Mouse (Mus musculus): ENCODE measurements around the gene Ccl22.

Ccl22 gene

DNA sequence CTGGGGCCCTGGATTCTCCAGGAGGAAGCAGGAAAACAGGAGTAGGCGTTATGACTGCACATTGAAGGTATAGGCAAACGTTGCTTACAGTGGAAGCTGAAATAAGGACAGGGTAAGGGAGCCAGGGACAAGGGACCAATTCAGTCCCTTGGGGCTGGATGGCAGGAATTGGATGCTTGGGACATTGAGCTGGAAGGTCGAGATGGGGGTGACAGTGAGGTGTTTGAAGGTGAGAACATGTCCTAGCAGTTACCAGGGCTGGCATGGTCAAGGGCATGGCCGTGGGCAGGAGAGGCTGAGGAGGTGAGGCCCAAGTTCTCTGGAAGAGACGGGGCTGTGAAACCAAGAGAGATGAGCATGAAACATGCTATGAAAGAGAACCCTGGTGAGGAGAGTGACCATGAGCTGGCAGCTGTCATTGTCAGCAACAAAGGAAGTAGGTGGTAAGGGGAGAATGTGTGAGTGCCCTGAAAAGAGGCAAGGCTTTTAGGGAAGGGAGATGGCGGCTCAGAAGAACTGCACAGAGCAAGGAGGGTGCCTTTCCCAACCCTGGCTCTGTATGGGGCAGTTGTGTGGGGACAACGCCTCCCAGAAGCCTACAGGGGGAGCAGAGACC, 10.5 kb upstream of the Ccl22 start:
- no peak for DNase-seq (ENCODE audit: low spot score in 2 of 2)

DNA sequence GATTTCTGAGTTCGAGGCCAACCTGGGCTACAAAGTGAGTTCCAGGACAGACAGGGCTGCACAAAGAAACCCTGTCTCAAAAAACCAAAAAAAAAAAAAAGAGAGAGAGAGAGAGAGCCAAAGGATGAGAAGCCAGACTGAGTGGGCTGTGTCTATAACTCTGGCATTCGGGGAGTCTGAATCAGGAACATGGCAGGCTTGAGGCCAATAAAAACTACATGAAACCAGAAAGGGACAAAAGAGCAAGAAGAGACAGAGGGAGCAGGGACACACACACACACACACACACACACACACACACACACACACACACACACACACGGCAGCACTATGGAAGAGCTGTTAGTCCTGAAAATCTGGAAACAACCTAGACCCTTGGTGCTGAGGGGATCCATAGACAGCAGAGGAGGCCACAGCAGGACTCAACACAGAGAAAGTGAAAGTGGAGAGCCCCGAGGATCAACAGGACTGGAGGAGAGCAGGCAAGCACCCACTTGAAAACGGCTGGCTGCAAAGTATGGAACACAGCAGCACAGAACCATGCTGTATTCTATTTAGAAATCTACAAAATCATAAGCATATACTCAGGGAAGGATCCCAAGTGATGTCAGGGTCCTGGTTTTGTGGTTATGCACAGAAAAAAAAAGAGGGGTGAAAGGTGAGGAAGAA, 9.8 kb upstream of the Ccl22 start:
- DNase-seq (ENCODE audit: low spot score in 2 of 2) = no peak

DNA sequence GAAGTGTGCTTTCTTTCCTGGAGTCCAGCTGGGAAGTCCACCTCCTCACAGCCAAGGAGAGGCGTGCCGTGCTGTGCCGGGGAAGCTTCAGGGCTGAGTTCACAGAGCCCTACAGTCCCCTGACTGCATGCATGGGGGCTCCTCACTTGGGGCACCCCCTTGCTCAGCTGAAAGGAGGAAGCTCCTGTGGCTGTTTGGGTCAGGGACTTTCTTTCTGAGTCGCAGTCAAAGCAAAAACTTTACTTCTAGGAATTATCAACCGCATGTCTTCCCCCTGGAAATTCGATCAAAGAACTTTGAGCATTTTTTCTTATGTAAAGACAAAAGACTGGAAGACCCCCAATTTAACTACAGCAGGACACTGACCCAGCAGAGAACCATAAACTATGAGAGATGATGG, 5.6 kb upstream of the Ccl22 start:
- no peak for DNase-seq (ENCODE audit: low spot score in 2 of 2)

DNA sequence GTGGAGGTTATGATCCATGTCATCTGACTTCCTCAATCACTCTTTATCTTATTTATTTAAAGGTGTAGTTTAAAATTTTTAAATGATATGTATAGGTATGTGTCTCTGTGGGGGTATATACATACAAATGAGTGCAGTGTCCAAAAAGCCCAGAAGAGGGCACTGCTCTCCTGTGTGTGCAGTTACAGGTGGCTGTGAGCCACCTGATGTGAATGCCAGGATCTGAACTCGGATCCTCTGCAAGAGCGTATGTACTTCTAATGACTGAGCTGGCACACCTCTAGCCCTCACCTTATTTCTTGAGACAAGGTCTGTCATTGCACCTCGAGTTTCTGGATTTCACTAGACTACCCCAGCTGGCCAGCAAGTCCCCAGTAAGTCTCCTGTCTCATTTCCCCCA, 4.8 kb upstream of the Ccl22 start:
- DNase-seq (ENCODE audit: low spot score in 2 of 2) = no peak

DNA sequence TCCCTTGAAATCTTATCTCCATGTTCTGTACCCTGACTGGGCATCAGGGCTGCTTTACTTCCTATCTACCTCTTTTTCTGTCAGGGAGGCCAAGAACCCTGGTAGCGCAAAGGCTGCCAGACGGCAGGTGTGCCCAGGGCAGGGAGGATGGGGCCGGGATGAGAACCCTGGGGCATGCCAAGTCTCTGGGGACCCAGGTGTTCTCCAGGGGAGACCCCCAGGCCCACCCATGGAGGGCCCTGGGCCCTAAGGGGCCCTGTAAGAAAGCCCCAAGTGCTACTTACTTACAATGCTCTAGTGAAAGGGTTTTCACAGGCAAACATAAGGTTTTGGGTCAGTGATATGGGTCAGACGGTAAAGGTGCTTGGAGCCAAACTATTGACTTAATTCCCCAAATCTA, 3.7 kb upstream of the Ccl22 start:
- DNase-seq (ENCODE audit: low spot score in 2 of 2) = no peak

GRCm38 (mm10) chr8:94744484-94744883, 906 bp upstream of the Ccl22 start:
- no peak for DNase-seq (ENCODE audit: low spot score in 2 of 2)

DNA sequence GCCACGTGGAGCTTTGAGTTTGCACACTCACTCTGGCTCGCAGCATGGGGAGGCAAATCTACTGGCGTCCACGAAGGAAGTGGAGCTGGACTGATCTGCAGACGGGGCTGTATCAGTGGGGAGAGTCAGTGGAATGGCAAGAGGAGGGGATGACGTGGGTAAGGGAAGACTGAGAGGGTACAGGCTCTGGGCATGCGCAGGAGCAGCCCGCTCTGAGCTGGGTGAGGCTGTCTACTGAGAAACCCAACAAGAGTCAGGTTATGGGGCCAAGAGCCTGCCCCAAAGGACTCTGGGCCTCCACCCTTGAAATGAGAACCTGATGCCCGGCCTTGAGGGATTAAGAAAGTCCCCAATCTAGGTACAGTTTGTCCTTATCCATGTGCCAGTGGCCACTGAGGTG, 418 bp upstream of the Ccl22 start:
- no peak for DNase-seq (ENCODE audit: low spot score in 2 of 2)

DNA sequence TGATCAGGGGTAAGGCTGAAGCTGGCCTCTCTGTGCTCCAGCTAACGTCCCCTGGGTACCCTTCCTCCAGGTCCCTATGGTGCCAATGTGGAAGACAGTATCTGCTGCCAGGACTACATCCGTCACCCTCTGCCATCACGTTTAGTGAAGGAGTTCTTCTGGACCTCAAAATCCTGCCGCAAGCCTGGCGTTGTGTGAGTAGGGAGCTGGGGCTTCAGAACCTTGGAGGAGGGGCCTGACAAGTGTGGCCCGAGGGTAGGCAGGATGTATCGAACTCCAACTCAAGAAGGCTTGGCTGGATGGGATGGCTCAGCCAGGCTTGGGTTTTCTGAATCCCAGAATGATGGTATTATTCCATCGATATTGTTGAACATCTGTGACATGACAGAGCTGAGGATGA, 1.4 kb downstream of the Ccl22 start:
- no peak for DNase-seq (ENCODE audit: low spot score in 2 of 2)

GRCm38 (mm10) chr8:94748363-94748762, 3.0 kb downstream of the Ccl22 start:
- no peak for DNase-seq (ENCODE audit: low spot score in 2 of 2)

- DNase-seq (ENCODE audit: low spot score in 2 of 2) = no peak
Observed at GRCm38 (mm10) chr8:94749942-94750341, 4.6 kb downstream of the Ccl22 start.

- peak in 1 of 2 experiments; percentile 43 for DNase-seq (ENCODE audit: low spot score in 2 of 2)
Observed at GRCm38 (mm10) chr8:94751023-94751849, 5.8 kb downstream of the Ccl22 start.

DNA sequence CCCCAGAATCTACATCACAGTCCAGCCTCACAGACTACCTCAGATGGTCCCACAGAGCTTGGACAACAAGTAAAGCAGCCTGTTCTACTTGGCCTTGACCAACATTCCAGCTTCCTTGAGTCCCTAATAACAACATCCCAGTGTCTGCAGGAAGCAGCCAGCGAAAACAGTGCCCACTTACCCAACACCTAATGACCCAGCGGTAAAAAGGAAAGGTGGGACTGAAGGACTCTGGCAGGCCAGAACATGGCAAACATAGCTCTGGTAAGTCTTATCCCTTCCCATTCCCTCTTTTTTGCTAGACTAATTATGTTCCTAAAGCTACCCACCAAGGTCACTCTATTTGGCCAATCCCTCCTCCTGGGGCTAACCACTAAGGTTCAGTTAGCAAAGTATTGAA, 8.6 kb downstream of the Ccl22 start:
- no peak for DNase-seq (ENCODE audit: low spot score in 2 of 2)

DNA sequence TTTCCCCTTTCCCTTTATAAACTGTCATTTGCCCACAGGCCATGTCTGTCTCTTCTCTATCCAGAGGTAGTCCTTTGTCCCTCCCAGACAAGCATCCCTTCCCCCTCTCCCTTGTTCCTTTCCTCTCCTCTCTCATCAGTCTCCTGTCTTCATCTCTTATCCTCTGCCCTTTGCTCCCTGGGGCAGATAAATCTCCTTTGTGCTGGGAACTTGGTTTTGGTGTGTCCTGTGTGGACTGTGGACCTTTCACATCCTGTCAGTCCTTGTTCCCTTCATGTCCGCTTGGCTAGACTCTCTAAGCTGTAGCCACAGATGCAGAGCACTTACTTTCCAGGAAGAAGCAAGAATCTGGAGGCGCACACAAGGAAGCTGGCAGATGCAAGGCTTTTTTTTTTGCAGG, 9.1 kb downstream of the Ccl22 start:
- DNase-seq (ENCODE audit: low spot score in 2 of 2) = no peak

DNA sequence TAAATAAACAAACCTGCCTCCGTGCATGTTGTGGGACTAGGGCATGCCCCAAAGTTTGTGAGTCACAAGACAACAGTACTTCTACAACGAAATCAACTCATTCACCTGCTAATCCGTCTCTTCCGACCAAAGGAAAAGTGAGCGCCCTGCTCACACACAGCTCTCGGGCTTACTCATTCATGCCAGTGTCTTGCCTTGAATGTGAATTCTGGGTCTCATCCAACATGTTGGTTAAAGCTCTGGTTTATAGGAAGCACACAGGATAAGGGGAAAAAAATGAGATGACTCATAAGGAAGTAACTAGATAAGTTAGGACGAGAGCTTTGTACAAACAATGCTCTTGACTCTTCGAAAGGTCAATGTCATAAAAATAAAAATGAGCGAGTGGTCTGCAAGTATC, 21.6 kb downstream of the Ccl22 start:
- DNase-seq (ENCODE audit: low spot score in 2 of 2) = no peak

- DNase-seq (ENCODE audit: low spot score in 2 of 2) = no peak
Observed at GRCm38 (mm10) chr8:94770945-94771344, 25.6 kb downstream of the Ccl22 start.

DNA sequence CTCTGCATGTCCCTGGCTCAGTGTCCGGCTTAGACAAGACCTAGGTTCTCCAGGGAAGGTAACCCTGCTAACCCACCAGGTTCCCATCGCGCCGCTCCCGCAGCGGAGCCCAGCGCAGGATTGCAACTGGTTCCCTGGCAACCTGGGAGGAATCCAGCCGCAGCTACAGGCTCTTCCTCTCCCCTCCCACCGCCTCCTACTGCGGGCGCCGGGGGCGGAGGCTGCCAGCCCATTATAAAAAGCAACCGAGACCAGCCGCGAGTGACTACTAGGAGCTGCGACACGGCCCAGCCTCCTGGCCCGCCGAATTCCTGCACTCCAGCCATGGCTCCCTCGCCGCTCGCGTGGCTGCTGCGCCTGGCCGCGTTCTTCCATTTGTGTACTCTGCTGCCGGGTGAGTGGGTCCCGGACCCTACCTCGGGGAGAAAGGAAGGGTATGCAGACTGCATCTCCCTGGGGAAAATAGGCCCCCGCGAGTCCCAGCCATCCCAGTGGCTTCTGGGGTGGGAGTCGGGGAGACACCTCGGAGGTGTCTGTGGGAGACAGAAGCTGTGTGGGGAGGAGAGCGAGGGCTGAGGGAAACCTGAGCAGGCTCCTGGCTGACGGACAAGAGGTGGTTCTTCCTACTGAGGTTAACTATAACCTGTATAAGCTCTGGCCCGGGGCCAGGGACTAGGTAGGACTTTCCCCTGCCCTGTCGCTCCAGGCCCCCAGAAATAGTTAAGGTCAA, 26.7 kb downstream of the Ccl22 start, which contains the start of gene Cx3cl1:
Gene Cx3cl1 (plus strand): TSS at position 69 of the 730 bp plus-strand sequence.
- DNase-seq (ENCODE audit: low spot score in 2 of 2) = peak; percentile 90 to 93

GRCm38 (mm10) chr8:94773048-94773447, 27.7 kb downstream of the Ccl22 start:
- DNase-seq (ENCODE audit: low spot score in 2 of 2) = no peak

- DNase-seq (ENCODE audit: low spot score in 2 of 2) = peak; percentile 81 to 90
Observed at GRCm38 (mm10) chr8:94773700-94774171, 28.3 kb downstream of the Ccl22 start.

GRCm38 (mm10) chr8:94774601-94775000, 29.2 kb downstream of the Ccl22 start:
- DNase-seq (ENCODE audit: low spot score in 2 of 2) = no peak

DNA sequence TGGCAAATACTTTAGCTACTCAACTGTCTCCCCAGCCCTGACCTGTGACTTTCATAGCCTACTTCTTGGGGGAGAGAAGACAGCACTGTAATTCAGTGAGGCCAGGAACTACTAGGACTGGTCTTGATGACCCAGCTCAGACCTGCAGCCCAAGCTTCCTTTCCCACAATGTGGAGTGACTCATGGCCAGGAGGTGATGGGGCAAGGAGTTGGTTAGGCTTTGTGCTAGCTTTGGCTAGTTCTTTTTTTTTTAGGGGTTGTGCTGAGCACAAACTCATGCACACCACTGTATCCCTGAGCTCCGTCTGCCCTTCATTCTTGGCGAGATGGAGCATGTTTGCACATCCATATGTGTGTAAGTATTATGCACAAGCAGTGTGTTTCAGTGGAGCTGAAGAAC, 31.0 kb downstream of the Ccl22 start:
- no peak for DNase-seq (ENCODE audit: low spot score in 2 of 2)

DNA sequence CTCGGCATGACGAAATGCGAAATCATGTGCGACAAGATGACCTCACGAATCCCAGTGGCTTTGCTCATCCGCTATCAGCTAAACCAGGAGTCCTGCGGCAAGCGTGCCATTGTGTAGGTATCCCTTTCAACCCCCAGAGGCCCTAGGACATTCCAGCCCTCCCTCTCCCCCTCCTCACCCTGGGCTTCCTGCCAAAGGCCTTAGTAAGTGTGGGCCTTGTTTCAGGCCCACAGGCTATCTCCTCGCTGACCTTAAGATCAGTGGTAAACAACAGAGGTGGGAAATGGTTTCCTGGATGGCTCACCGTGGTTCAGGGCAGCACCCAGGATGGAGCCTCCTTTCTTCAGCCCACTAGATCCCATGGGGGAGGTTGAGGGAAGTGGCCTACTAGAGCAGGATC, 32.6 kb downstream of the Ccl22 start:
- DNase-seq (ENCODE audit: low spot score in 2 of 2) = no peak

DNA sequence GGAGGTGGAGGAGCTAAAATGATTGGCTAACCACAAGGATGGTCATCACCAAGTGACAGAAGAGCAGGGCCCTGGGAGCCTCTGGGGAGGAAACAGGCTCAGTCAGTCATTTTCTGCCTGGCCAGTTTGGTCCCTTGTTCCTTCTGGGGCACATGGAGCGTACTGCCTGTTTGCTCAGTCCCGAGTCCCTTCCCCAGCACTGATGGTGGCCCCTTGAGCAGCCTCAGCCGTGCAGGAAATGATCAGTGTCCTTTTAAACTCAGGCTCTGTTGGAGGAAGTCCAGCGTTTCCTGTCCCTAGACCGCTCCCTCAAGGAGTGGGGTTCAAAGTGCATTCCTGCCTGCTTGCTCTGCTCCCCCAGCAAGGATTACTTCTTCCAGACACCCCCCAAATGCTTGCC, 33.1 kb downstream of the Ccl22 start:
- no peak for DNase-seq (ENCODE audit: low spot score in 2 of 2)

Data from right cerebral cortex, postnatal 36 days (tissue).